Mouse (Mus musculus) forebrain, embryonic 12.5 days (tissue): Measurements from ENCODE around the gene Olfr419. TPM values are rescaled to one million over a fixed set of nuclear protein-coding genes. Genes with fewer than 3 reads are reported as not detected.

Experiments
- ATAC-seq: fragments of 200-750 bp; cut with Nextera tagmentation; 2 replicates; pipeline ENCODE4 v1.8.0; 2017; ENCODE audit warnings: moderate TSS enrichment; ENCODE audit not compliant: low FRiP score
- H3K27ac ChIP-seq: fragments of 300-500 bp; sonication (generic); 2 replicates; pipeline ENCODE4 v1.5.1; 2016; ENCODE audit warnings: mild to moderate bottlenecking
- H3K27me3 ChIP-seq: fragments of 300-500 bp; sonication (generic); 2 replicates; pipeline ENCODE4 v1.6.1; 2016; ENCODE audit warnings: mild to moderate bottlenecking
- H3K36me3 ChIP-seq: fragments of 300-500 bp; sonication (generic); replicated peaks from 2 replicates; pipeline ENCODE4 v1.6.1; 2016; ENCODE audit warnings: mild to moderate bottlenecking
- H3K4me1 ChIP-seq: fragments of 300-500 bp; sonication (generic); 2 replicates; pipeline ENCODE4 v1.6.1; 2016
- H3K4me2 ChIP-seq: fragments of 300-500 bp; sonication (generic); 2 replicates; pipeline ENCODE4 v1.6.1; 2016; ENCODE audit warnings: mild to moderate bottlenecking, moderate library complexity
- H3K4me3 ChIP-seq: fragments of 300-500 bp; sonication (generic); replicated peaks from 2 replicates; pipeline ENCODE4 v1.5.1; 2016; ENCODE audit warnings: mild to moderate bottlenecking
- H3K9ac ChIP-seq: fragments of 300-500 bp; sonication (generic); 2 replicates; pipeline ENCODE4 v1.6.1; 2016; ENCODE audit warnings: mild to moderate bottlenecking
- H3K9me3 ChIP-seq: fragments of 300-500 bp; sonication (generic); 2 replicates; pipeline ENCODE4 v1.6.1; 2016
- WGBS: fragments of 180-500 bp; shearing (Covaris S2); methylation state at CpG from one replicate; pipeline ENCODE4 v1.1.7; 2016; 5-methylcytosine and 5-hydroxymethylcytosine counted together
- polyA plus RNA-seq: library from polyadenylated mRNA; unstranded; fragments of >200 nt; fragmentation: Nextera tagmentation; extraction: Ambion mirVana; gene quantifications from 2 replicates; pipeline ENCODE4 v1.2.1, GENCODE M21; 2016

Gene Olfr419
- not detected in 2 replicates for polyA plus RNA-seq

DNA sequence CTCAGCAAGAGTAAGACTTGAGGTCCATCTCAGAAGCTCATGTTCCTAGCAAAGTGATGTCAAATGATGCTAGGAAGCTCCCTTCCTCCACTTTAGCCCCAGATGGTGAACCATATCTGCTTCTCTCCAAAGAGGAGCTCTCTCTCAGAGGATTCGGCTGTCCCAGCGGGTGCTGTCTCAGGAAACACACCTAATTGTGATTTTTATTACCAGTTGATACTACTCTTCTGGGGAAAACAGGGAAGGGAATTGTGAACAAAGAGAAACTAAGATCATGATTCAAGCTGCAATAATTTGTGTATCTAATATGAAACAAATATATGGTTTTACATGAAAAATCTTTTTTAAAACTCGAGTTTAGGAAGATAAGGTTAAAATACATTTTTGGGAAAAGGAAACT lies at the start of gene Olfr419:
Gene Olfr419, minus strand, starts transcription at position 101 of the 400 bp plus-strand sequence.
- Histone ChIP-seq H3K27ac (no peak within 1 kb of the TSS), H3K27me3 (no peaks in the 10 kb centered on the region), H3K4me1 (no peaks in the 10 kb centered on the region), H3K4me2 (no peak within 1 kb of the TSS), H3K4me3 (no peak within 1 kb of the TSS), H3K36me3 (no peaks in the 10 kb centered on the region), H3K9ac (no peak within 1 kb of the TSS), H3K9me3 (no peaks in the 10 kb centered on the region)
- ATAC-seq = no peak
- WGBS = 89% methylated on average over 3 of the region's 3 CpGs

- WGBS = 84% methylated on average over 3 of the region's 3 CpGs
- Histone ChIP-seq H3K27me3 (no peaks in the 10 kb centered on the region), H3K9me3 (no peaks in the 10 kb centered on the region), H3K4me1 (no peaks in the 10 kb centered on the region), H3K27ac (no peak overlapping the region), H3K36me3 (no peaks in the 10 kb centered on the region), H3K4me2 (no peak overlapping the region), H3K4me3 (no peak overlapping the region), H3K9ac (no peak overlapping the region)
- ATAC-seq = no peak
Measured at GRCm38 (mm10) chr1:174270643-174271042, 18.8 kb upstream of the Olfr419 start.

DNA sequence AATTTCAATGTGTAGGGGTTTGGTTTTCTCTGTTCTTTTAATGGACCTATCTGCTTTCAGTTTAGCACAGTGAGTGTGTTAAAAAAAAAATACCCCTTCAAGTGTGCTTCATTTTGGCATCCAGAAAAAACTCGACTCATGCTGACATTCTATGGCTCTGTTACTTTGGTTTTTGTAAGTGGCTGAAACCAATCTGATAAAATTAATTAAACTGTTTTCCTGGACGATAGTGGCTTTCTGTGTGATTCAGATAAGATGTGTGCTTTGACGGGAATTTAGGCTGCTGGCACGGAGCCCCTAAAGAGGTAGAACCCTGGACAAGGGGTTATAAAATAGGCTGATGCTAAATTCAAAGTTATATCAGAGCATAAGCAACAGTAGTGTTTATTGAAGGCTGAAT lies 17.3 kb upstream of the Olfr419 start:
- no peak overlapping the region for H3K27ac ChIP-seq
- no peak for ATAC-seq

GRCm38 (mm10) chr1:174267816-174268215 lies 16.0 kb upstream of the Olfr419 start:
- Histone ChIP-seq H3K9me3 (no peaks in the 10 kb centered on the region), H3K27ac (no peak overlapping the region), H3K4me3 (no peak overlapping the region), H3K4me2 (no peak overlapping the region), H3K9ac (no peak overlapping the region), H3K36me3 (no peaks in the 10 kb centered on the region), H3K27me3 (no peaks in the 10 kb centered on the region), H3K4me1 (no peaks in the 10 kb centered on the region)
- WGBS = 85% methylated on average over 4 of the region's 4 CpGs
- ATAC-seq = no peak

More for the DNA sequence above, 17.3 kb upstream of the Olfr419 start:
- H3K9ac ChIP-seq = no peak overlapping the region
- no peaks in the 10 kb centered on the region for H3K27me3 ChIP-seq
- WGBS = 81% methylated on average over 4 of the region's 4 CpGs
- H3K4me3 ChIP-seq = no peak overlapping the region
- no peaks in the 10 kb centered on the region for H3K36me3 ChIP-seq
- no peaks in the 10 kb centered on the region for H3K4me1 ChIP-seq
- H3K9me3 ChIP-seq = no peaks in the 10 kb centered on the region
- H3K4me2 ChIP-seq = no peak overlapping the region

- Histone ChIP-seq H3K4me2 (no peak overlapping the region), H3K36me3 (no peaks in the 10 kb centered on the region), H3K4me1 (no peaks in the 10 kb centered on the region), H3K4me3 (no peak overlapping the region), H3K9ac (no peak overlapping the region), H3K27me3 (no peaks in the 10 kb centered on the region), H3K27ac (no peak overlapping the region), H3K9me3 (no peaks in the 10 kb centered on the region)
- WGBS = 89% methylated on average over 2 of the region's 2 CpGs
- ATAC-seq = no peak
Measured at GRCm38 (mm10) chr1:174250376-174250775, 1.5 kb downstream of the Olfr419 start.

DNA sequence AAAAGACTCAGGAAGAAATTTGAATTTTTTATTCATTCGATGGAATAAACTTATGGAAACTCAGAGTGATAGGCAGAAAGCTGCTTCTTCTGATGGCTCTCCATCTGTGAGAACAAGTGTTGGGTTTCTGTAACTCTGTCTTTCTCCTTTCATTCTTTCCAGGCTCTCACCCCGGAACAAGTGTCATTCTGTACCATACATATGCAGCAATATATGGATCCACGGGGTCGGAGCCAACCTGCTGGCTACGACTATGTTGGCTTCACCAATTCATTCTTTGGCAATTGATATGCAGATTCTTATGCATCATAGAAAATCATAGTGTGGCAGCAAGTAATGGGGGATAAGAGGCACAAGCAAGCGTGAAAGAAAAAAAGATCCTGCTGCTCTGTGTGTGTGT lies 4.7 kb downstream of the Olfr419 start:
- no peak overlapping the region for H3K4me2 ChIP-seq
- H3K36me3 ChIP-seq = no peaks in the 10 kb centered on the region
- no peaks in the 10 kb centered on the region for H3K4me1 ChIP-seq
- WGBS = 87% methylated on average over 6 of the region's 6 CpGs
- H3K9ac ChIP-seq = no peak overlapping the region
- no peaks in the 10 kb centered on the region for H3K9me3 ChIP-seq
- no peak overlapping the region for H3K4me3 ChIP-seq
- ATAC-seq = no peak
- no peaks in the 10 kb centered on the region for H3K27me3 ChIP-seq
- no peak overlapping the region for H3K27ac ChIP-seq

DNA sequence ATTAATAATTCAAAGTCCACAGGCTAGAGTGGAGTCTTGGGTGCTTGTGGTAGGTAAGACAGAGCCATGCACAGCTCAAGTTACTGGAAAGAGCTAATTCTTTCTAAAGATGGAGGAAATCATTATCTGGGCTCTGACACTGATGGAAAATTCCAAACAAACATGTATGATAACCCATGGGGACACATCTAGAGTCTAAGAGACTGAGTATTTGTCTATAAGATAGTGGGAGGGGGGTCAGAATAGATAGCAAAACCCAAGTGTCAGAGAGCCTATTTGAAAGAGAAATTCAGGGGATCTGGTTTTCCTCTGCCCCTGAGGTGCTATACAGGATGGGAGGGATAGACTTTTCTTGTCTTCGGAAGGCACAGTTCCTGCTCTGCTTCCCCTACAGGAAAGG lies 5.8 kb downstream of the Olfr419 start:
- H3K9ac ChIP-seq = no peak overlapping the region
- H3K27me3 ChIP-seq = no peaks in the 10 kb centered on the region
- no peak overlapping the region for H3K27ac ChIP-seq
- no peak overlapping the region for H3K4me3 ChIP-seq
- no peaks in the 10 kb centered on the region for H3K4me1 ChIP-seq
- WGBS = 100% methylated on average over 1 of the region's 1 CpGs
- no peak overlapping the region for H3K4me2 ChIP-seq
- H3K36me3 ChIP-seq = no peaks in the 10 kb centered on the region
- no peak for ATAC-seq
- H3K9me3 ChIP-seq = no peaks in the 10 kb centered on the region

- Histone ChIP-seq H3K27me3 (no peaks in the 10 kb centered on the region), H3K4me1 (no peaks in the 10 kb centered on the region), H3K4me2 (no peak overlapping the region), H3K9me3 (no peaks in the 10 kb centered on the region), H3K9ac (no peak overlapping the region), H3K36me3 (no peaks in the 10 kb centered on the region), H3K4me3 (no peak overlapping the region), H3K27ac (no peak overlapping the region)
- 87% methylated on average over 2 of the region's 2 CpGs for WGBS
- no peak for ATAC-seq
Measured at GRCm38 (mm10) chr1:174244621-174245020, 7.2 kb downstream of the Olfr419 start.

GRCm38 (mm10) chr1:174239916-174240315 lies 11.9 kb downstream of the Olfr419 start:
- H3K4me1 ChIP-seq = no peaks in the 10 kb centered on the region
- no peaks in the 10 kb centered on the region for H3K36me3 ChIP-seq
- no peak for ATAC-seq
- no peak overlapping the region for H3K4me3 ChIP-seq
- H3K9ac ChIP-seq = no peak overlapping the region
- H3K4me2 ChIP-seq = no peak overlapping the region
- no peaks in the 10 kb centered on the region for H3K9me3 ChIP-seq
- H3K27ac ChIP-seq = no peak overlapping the region
- H3K27me3 ChIP-seq = no peaks in the 10 kb centered on the region
- whole genome bisulfite sequencing = 94% methylated on average over 4 of the region's 4 CpGs

DNA sequence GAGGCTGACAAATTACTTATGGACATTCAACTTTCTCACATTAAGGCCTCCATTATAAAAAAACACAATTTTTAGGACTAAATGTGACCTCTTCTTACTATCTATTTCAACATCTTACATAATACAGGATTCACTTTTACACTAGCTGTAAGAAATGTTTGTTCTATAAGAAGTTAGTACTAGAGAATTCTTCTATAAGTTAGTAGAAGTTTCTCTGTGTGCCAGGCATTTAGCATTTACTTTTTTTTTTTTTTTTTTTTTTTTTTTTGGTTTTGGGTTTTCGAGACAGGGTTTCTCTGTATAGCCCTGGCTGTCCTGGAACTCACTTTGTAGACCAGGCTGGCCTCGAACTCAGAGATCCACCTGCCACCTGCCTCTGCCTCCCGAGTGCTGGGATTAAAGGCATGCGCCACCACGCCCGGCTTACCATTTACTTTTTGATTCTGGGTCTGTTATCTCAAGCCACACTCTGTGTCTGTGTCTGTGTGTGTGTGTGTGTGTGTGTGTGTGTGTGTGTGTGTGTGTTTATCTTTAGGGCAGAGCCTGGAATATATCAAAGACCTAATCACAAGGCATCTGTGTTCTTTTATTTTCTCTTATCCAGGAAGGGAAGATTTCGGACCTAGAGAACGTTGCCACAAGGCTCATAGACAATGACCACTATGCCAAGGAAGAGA lies 35.2 kb downstream of the Olfr419 start:
- WGBS = 89% methylated on average over 8 of the region's 8 CpGs
- Histone ChIP-seq H3K27me3 (no peaks in the 10 kb centered on the region), H3K4me2 (no peak overlapping the region), H3K4me3 (no peak overlapping the region), H3K9ac (no peak overlapping the region), H3K36me3 (no peaks in the 10 kb centered on the region), H3K9me3 (no peaks in the 10 kb centered on the region), H3K27ac (no peak overlapping the region), H3K4me1 (no peaks in the 10 kb centered on the region)
- ATAC-seq = no peak

DNA sequence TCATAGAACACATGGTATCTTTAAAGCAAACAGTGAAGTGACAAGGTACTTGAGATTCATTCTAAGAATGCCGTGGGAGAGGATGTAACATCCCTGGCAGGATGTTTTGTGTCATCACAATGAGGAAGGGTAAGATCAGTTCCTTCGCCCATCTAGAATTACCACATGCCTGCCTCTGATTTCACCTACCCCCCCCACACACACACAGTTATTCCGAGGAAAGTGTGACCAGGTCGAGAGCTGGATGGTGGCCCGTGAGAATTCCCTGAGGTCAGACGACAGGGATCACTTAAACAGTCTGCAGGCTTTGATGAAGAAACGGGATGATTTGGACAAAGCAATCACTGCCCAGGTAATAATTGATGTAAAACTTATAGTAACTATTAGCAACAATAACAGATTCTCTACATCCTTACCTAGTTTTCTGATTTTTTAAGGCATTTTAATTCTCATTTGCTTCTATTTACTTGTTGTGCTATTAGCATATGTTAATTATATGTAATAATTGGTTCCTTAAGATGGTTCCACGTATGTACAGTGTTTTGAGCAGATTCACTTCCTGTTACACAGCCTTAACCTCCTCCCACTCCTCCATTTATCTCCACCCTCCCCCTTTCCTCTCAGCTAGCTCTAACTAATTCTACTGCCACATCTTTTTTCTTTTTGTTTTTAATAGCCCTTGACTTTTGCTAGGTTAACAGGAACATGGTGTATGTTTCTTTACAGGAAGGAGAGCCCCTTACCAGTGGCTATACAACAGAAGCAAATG lies 36.4 kb downstream of the Olfr419 start:
- no peak for ATAC-seq

DNA sequence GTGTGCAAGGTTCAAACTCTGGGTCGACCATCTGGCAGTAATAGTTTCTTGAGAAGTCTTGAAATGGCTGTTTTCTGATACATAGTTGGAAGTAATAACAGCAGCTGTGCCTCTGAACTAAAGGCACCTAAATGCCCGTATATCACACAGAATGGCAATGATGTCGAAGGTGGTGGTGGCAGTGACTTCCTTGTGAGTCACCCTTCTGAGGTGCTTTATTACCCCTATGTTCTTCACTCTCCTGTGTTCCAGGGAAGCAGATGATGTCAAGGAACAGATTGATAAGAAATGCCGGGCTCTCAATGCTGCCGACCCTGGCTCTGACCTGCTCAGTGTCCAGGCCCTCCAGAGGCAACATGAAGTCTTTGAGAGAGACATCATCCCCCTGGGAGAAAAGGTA lies 39.6 kb downstream of the Olfr419 start:
- Histone ChIP-seq H3K4me1 (no peaks in the 10 kb centered on the region), H3K9me3 (no peaks in the 10 kb centered on the region), H3K9ac (no peak overlapping the region), H3K27ac (no peak overlapping the region), H3K4me3 (no peak overlapping the region), H3K27me3 (no peaks in the 10 kb centered on the region), H3K36me3 (no peaks in the 10 kb centered on the region), H3K4me2 (no peak overlapping the region)
- WGBS = 93% methylated on average over 5 of the region's 5 CpGs
- ATAC-seq = no peak

More for the DNA sequence above, 36.4 kb downstream of the Olfr419 start:
- 82% methylated on average over 8 of the region's 8 CpGs for WGBS
- H3K27ac ChIP-seq = no peak overlapping the region
- no peak overlapping the region for H3K9ac ChIP-seq
- H3K4me3 ChIP-seq = no peak overlapping the region
- no peaks in the 10 kb centered on the region for H3K4me1 ChIP-seq
- no peaks in the 10 kb centered on the region for H3K27me3 ChIP-seq
- no peaks in the 10 kb centered on the region for H3K9me3 ChIP-seq
- H3K36me3 ChIP-seq = no peaks in the 10 kb centered on the region
- no peak overlapping the region for H3K4me2 ChIP-seq

DNA sequence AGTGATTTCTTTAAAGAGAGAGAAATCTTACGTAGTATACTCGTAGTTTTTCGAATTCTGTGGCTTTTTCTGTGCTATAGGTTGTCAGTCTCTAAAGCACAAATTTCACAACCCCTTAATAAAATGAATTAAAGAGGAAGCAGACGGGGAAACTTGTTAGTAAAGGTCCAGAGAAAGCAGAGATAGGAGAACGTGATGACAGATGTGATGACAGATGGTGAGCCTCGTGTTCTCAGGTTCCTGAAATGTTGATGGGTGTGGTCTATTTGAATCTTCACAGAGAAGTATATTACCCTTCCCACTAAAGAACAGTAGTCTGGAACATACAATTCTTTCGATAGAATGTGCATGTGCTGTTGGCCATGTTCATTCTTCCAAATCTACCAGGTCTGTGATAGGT lies 47.2 kb downstream of the Olfr419 start:
- Histone ChIP-seq H3K4me2 (no peak overlapping the region), H3K9me3 (no peaks in the 10 kb centered on the region), H3K4me3 (no peak overlapping the region), H3K27me3 (no peaks in the 10 kb centered on the region), H3K27ac (no peak overlapping the region), H3K4me1 (no peaks in the 10 kb centered on the region), H3K36me3 (no peaks in the 10 kb centered on the region), H3K9ac (no peak overlapping the region)
- WGBS = 87% methylated on average over 7 of the region's 7 CpGs
- ATAC-seq = no peak
